Mouse (Mus musculus) G1E (cell line): Measurements from ENCODE around the gene Ccdc134. TPM values are rescaled to one million over a fixed set of nuclear protein-coding genes. Genes with fewer than 3 reads are reported as not detected.

Experiments
- ATAC-seq: 2 replicates; pipeline ENCODE4 v1.8.0; 2016; ENCODE audit warnings: mild to moderate bottlenecking; ENCODE audit not compliant: insufficient number of reproducible peaks, poor library complexity, low FRiP score, severe bottlenecking; ENCODE audit errors: extremely low read depth
- DNase-seq: peaks from one replicate; pipeline ENCODE4 v3.0.0; 2012; ENCODE audit warnings: low spot score
- H3K27me3 ChIP-seq: 2 replicates; pipeline ENCODE4 v1.6.1; 2012; ENCODE audit warnings: mild to moderate bottlenecking, low read length, inconsistent platforms; ENCODE audit not compliant: insufficient read depth
- H3K36me3 ChIP-seq: replicated peaks from 2 replicates; pipeline ENCODE3; 2012; ENCODE audit warnings: mild to moderate bottlenecking, inconsistent platforms
- H3K4me1 ChIP-seq: 2 replicates; pipeline ENCODE4 v1.6.1; 2012; ENCODE audit warnings: low read depth, low read length, inconsistent platforms, mixed read lengths; ENCODE audit not compliant: insufficient read depth
- H3K4me3 ChIP-seq: 2 replicates; pipeline ENCODE4 v1.5.1; 2012; ENCODE audit warnings: low read depth, mild to moderate bottlenecking, inconsistent platforms, low read length, moderate library complexity, mixed read lengths
- H3K9me3 ChIP-seq: replicated peaks from 2 replicates; pipeline ENCODE4 v1.6.1; 2012; ENCODE audit warnings: inconsistent platforms
- CTCF ChIP-seq: IDR thresholded peaks from 2 replicates; pipeline ENCODE4 v1.5.1; 2012; ENCODE audit warnings: low read depth, low read length, inconsistent platforms, mixed read lengths
- GATA2 ChIP-seq: IDR thresholded peaks from 2 replicates; pipeline ENCODE4 v1.6.1; 2012; ENCODE audit warnings: low read depth, low read length, inconsistent platforms, borderline replicate concordance
- POLR2AphosphoS5 ChIP-seq: IDR thresholded peaks from 2 replicates; pipeline ENCODE4 v1.6.1; 2012; ENCODE audit warnings: low read depth, low read length, inconsistent platforms; ENCODE audit not compliant: insufficient replicate concordance
- TAL1 ChIP-seq: conservative IDR thresholded peaks from 2 replicates; pipeline ENCODE4 v1.6.1; 2012; ENCODE audit warnings: low read depth, low read length, inconsistent platforms, mixed read lengths
- polyA plus RNA-seq: library from polyadenylated mRNA; stranded (reverse); fragments of >175 nt; gene quantifications from 2 replicates; pipeline ENCODE4 v1.2.3, GENCODE M21; 2012
- total RNA-seq, 2 experiments: library from RNA; stranded (forward) in 1 of 2; stranded (reverse) in 1 of 2; fragments of 200-1000 nt in 1 of 2; fragments of >200 nt in 1 of 2; fragmentation: Nextera tagmentation in 1 of 2; gene quantifications; 2 replicates each; pipeline ENCODE4 v1.2.3; 2014 to 2017

Ccdc134 gene
- total and polyA plus RNA-seq, 3 experiments = 9.0 to 29.7 (median 13.9) TPM

- peaks cover 100% of the 10 kb centered on the region for H3K36me3 ChIP-seq
- H3K4me1 ChIP-seq = peaks cover 49% of the 10 kb centered on the region
- H3K4me3 ChIP-seq = no peak overlapping the region
- peaks cover 4% of the 10 kb centered on the region; the same call in 1 of the 2 replicates for H3K9me3 ChIP-seq
- TF ChIP-seq GATA2 = no peak
- TF ChIP-seq POLR2AphosphoS5 = no peak
- no peak for TF ChIP-seq TAL1
- TF ChIP-seq CTCF = peak; percentile 55
- no peaks in the 10 kb centered on the region for H3K27me3 ChIP-seq
- DNase-seq (no peak), ATAC-seq (no peak)
Measured at GRCm38 (mm10) chr15:82188481-82189240, 60.9 kb downstream of the Ccdc134 start.

Other genes with a start within 250 kb of the Ccdc134 start
- gene Polr3h, start 201.7 kb upstream of the Ccdc134 start, total RNA-seq (2014; fragmentation: Nextera tagmentation) = 6.8 and 8.4 TPM in 2 replicates
- 25.0 and 26.7 TPM in 2 replicates for gene Polr3h, start 201.7 kb upstream of the Ccdc134 start, total RNA-seq (2017)
- gene Polr3h, start 201.7 kb upstream of the Ccdc134 start, polyA plus RNA-seq = 36.8 and 62.8 TPM in 2 replicates
- gene Csdc2, start 191.2 kb upstream of the Ccdc134 start, total RNA-seq (2014; fragmentation: Nextera tagmentation) = not detected in 2 replicates
- gene Csdc2, start 191.2 kb upstream of the Ccdc134 start, total RNA-seq (2017) = 0.17 TPM in 1 of 2 replicates, not detected in the other
- not detected in 2 replicates for gene Csdc2, start 191.2 kb upstream of the Ccdc134 start, polyA plus RNA-seq
- gene Pmm1, start 167.0 kb upstream of the Ccdc134 start, total RNA-seq (2014; fragmentation: Nextera tagmentation) = 51.6 and 57.8 TPM in 2 replicates
- 35.9 and 42.9 TPM in 2 replicates for gene Pmm1, start 167.0 kb upstream of the Ccdc134 start, total RNA-seq (2017)
- gene Pmm1, start 167.0 kb upstream of the Ccdc134 start, polyA plus RNA-seq = 157 and 161 TPM in 2 replicates
- gene 1700029P11Rik, start 147.4 kb upstream of the Ccdc134 start, total RNA-seq (2014; fragmentation: Nextera tagmentation) = not detected in 2 replicates
- gene 1700029P11Rik, start 147.4 kb upstream of the Ccdc134 start, total RNA-seq (2017) = not detected in 2 replicates
- gene 1700029P11Rik, start 147.4 kb upstream of the Ccdc134 start, polyA plus RNA-seq = not detected in 2 replicates
- gene Xrcc6, start 140.1 kb upstream of the Ccdc134 start, total RNA-seq (2014; fragmentation: Nextera tagmentation) = 49.8 and 50.1 TPM in 2 replicates
- gene Xrcc6, start 140.1 kb upstream of the Ccdc134 start, total RNA-seq (2017) = 114 and 154 TPM in 2 replicates
- gene Xrcc6, start 140.1 kb upstream of the Ccdc134 start, polyA plus RNA-seq = 10.1 and 12.4 TPM in 2 replicates
- 38.2 and 57.9 TPM in 2 replicates for gene Desi1, start 94.1 kb upstream of the Ccdc134 start, total RNA-seq (2014; fragmentation: Nextera tagmentation)
- gene Desi1, start 94.1 kb upstream of the Ccdc134 start, total RNA-seq (2017) = 5.4 and 6.1 TPM in 2 replicates
- 45.4 and 60.0 TPM in 2 replicates for gene Desi1, start 94.1 kb upstream of the Ccdc134 start, polyA plus RNA-seq
- 181 TPM in 2 replicates for gene Snu13, start 80.3 kb upstream of the Ccdc134 start, total RNA-seq (2014; fragmentation: Nextera tagmentation)
- 269 and 279 TPM in 2 replicates for gene Snu13, start 80.3 kb upstream of the Ccdc134 start, total RNA-seq (2017)
- 80.5 and 283 TPM in 2 replicates for gene Snu13, start 80.3 kb upstream of the Ccdc134 start, polyA plus RNA-seq
- gene 4930407I10Rik, start 68.8 kb upstream of the Ccdc134 start, total RNA-seq (2014; fragmentation: Nextera tagmentation) = not detected in 2 replicates
- gene 4930407I10Rik, start 68.8 kb upstream of the Ccdc134 start, total RNA-seq (2017) = 0.16 TPM in 1 of 2 replicates, not detected in the other
- gene 4930407I10Rik, start 68.8 kb upstream of the Ccdc134 start, polyA plus RNA-seq = not detected in 2 replicates
- not detected in 2 replicates for gene Mei1, start 57.9 kb upstream of the Ccdc134 start, total RNA-seq (2014; fragmentation: Nextera tagmentation)
- gene Mei1, start 57.9 kb upstream of the Ccdc134 start, total RNA-seq (2017) = 0.05 TPM in 1 of 2 replicates, not detected in the other
- gene Mei1, start 57.9 kb upstream of the Ccdc134 start, polyA plus RNA-seq = not detected in 2 replicates
- gene Srebf2, start 19.3 kb downstream of the Ccdc134 start, total RNA-seq (2014; fragmentation: Nextera tagmentation) = 97.6 and 164 TPM in 2 replicates
- gene Srebf2, start 19.3 kb downstream of the Ccdc134 start, total RNA-seq (2017) = 42.5 and 48.5 TPM in 2 replicates
- gene Srebf2, start 19.3 kb downstream of the Ccdc134 start, polyA plus RNA-seq = 440 and 648 TPM in 2 replicates
- not detected in 2 replicates for gene Shisa8, start 84.9 kb downstream of the Ccdc134 start, total RNA-seq (2014; fragmentation: Nextera tagmentation)
- 0.05 TPM in 1 of 2 replicates, not detected in the other for gene Shisa8, start 84.9 kb downstream of the Ccdc134 start, total RNA-seq (2017)
- not detected in 2 replicates for gene Shisa8, start 84.9 kb downstream of the Ccdc134 start, polyA plus RNA-seq
- gene Tnfrsf13c, start 96.4 kb downstream of the Ccdc134 start, total RNA-seq (2014; fragmentation: Nextera tagmentation) = 1.6 and 2.4 TPM in 2 replicates
- gene Tnfrsf13c, start 96.4 kb downstream of the Ccdc134 start, total RNA-seq (2017) = 0.71 and 1.2 TPM in 2 replicates
- 0.18 and 0.65 TPM in 2 replicates for gene Tnfrsf13c, start 96.4 kb downstream of the Ccdc134 start, polyA plus RNA-seq
- gene Cenpm, start 116.8 kb downstream of the Ccdc134 start, total RNA-seq (2014; fragmentation: Nextera tagmentation) = 70.7 and 84.1 TPM in 2 replicates
- 13.7 and 15.7 TPM in 2 replicates for gene Cenpm, start 116.8 kb downstream of the Ccdc134 start, total RNA-seq (2017)
- 103 and 105 TPM in 2 replicates for gene Cenpm, start 116.8 kb downstream of the Ccdc134 start, polyA plus RNA-seq
- not detected in 2 replicates for gene 1500009C09Rik, start 124.5 kb downstream of the Ccdc134 start, total RNA-seq (2014; fragmentation: Nextera tagmentation)
- gene 1500009C09Rik, start 124.5 kb downstream of the Ccdc134 start, total RNA-seq (2017) = not detected in 2 replicates
- not detected in 2 replicates for gene 1500009C09Rik, start 124.5 kb downstream of the Ccdc134 start, polyA plus RNA-seq
- not detected in 2 replicates for gene Sept3, start 147.0 kb downstream of the Ccdc134 start, total RNA-seq (2014; fragmentation: Nextera tagmentation)
- gene Sept3, start 147.0 kb downstream of the Ccdc134 start, total RNA-seq (2017) = 0.05 and 0.12 TPM in 2 replicates
- not detected in 2 replicates for gene Sept3, start 147.0 kb downstream of the Ccdc134 start, polyA plus RNA-seq
- not detected in 2 replicates for gene Wbp2nl, start 171.0 kb downstream of the Ccdc134 start, total RNA-seq (2014; fragmentation: Nextera tagmentation)
- 0.11 TPM in 1 of 2 replicates, not detected in the other for gene Wbp2nl, start 171.0 kb downstream of the Ccdc134 start, total RNA-seq (2017)
- gene Wbp2nl, start 171.0 kb downstream of the Ccdc134 start, polyA plus RNA-seq = not detected in 2 replicates
- gene Naga, start 211.0 kb downstream of the Ccdc134 start, total RNA-seq (2014; fragmentation: Nextera tagmentation) = 190 and 198 TPM in 2 replicates
- gene Naga, start 211.0 kb downstream of the Ccdc134 start, total RNA-seq (2017) = 200 and 229 TPM in 2 replicates
- 274 and 333 TPM in 2 replicates for gene Naga, start 211.0 kb downstream of the Ccdc134 start, polyA plus RNA-seq
- gene Pheta2, start 211.0 kb downstream of the Ccdc134 start, total RNA-seq (2014; fragmentation: Nextera tagmentation) = 50.8 and 67.8 TPM in 2 replicates
- 37.9 and 42.2 TPM in 2 replicates for gene Pheta2, start 211.0 kb downstream of the Ccdc134 start, total RNA-seq (2017)
- gene Pheta2, start 211.0 kb downstream of the Ccdc134 start, polyA plus RNA-seq = 12.5 and 18.8 TPM in 2 replicates
- 68.2 and 118 TPM in 2 replicates for gene Smdt1, start 211.0 kb downstream of the Ccdc134 start, total RNA-seq (2014; fragmentation: Nextera tagmentation)
- gene Smdt1, start 211.0 kb downstream of the Ccdc134 start, total RNA-seq (2017) = 115 and 129 TPM in 2 replicates
- gene Smdt1, start 211.0 kb downstream of the Ccdc134 start, polyA plus RNA-seq = 116 and 137 TPM in 2 replicates
- gene Ndufa6, start 226.4 kb downstream of the Ccdc134 start, total RNA-seq (2014; fragmentation: Nextera tagmentation) = 117 and 124 TPM in 2 replicates
- 344 and 364 TPM in 2 replicates for gene Ndufa6, start 226.4 kb downstream of the Ccdc134 start, total RNA-seq (2017)
- gene Ndufa6, start 226.4 kb downstream of the Ccdc134 start, polyA plus RNA-seq = 215 and 331 TPM in 2 replicates